Mouse (Mus musculus): ENCODE data around the gene Zfp36l1.

Gene Zfp36l1

DNA sequence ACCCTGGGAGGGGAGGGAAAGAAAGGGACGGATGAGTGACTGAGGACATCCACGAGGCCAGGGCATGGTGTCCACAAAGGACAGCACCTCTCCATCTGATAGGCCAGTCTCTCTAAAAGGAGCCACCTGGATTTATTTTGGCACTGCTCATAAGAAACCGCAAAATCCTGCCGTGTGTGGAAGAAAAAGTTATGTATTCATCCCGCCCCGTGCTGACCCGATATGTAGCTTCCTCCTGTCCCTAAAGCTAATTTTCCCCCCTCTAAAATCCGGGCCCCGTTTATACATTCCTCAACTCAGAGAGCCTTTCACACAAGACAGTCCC is 2.3 kb downstream of the Zfp36l1 start:
- no peak for DNase-seq (ENCODE audit: low spot score in 2 of 2)

GRCm38 (mm10) chr12:80109753-80110545 is 2.9 kb downstream of the Zfp36l1 start:
- peak in 1 of 2 experiments; percentile 49 for DNase-seq (ENCODE audit: low spot score in 2 of 2)

DNA sequence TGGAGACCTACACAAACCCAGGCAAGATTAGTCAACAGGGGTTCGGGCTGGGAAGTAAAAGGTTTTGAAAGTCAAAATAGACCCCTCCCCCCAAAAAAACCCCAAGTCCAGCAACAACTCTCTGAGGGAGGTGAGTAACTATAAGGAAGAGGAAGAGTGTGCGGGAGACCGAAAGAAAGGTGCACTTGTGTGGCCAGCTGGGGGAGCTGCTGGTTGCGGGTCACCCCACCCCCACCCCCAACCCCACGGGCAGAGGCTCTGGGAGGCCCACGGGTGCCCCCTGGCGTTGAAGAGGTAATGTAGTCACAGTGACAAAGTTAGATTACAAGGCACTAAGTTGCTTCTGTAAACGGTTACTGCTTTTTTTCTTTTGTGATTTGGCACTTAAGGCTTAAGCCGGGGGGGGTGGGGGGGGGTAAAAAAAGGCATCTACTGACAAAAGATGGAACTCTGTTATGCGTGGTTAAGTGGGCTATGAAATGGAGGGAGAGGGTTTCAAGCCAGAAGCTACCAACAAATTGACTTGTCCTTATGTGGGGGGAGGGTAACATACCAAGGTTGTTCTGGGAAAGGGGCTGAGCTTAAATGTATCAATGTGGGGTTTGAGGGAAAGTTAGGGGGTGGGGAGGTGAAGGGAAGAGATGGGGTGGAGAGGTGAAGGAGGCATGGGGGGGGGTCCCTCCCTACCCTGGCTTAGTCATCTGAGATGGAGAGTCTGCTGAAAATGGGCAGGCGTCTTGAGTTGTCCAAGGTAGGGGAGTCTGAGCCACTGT is 3.7 kb downstream of the Zfp36l1 start:
- peak; percentile 68 to 89 for DNase-seq (ENCODE audit: low spot score in 2 of 2)

DNA sequence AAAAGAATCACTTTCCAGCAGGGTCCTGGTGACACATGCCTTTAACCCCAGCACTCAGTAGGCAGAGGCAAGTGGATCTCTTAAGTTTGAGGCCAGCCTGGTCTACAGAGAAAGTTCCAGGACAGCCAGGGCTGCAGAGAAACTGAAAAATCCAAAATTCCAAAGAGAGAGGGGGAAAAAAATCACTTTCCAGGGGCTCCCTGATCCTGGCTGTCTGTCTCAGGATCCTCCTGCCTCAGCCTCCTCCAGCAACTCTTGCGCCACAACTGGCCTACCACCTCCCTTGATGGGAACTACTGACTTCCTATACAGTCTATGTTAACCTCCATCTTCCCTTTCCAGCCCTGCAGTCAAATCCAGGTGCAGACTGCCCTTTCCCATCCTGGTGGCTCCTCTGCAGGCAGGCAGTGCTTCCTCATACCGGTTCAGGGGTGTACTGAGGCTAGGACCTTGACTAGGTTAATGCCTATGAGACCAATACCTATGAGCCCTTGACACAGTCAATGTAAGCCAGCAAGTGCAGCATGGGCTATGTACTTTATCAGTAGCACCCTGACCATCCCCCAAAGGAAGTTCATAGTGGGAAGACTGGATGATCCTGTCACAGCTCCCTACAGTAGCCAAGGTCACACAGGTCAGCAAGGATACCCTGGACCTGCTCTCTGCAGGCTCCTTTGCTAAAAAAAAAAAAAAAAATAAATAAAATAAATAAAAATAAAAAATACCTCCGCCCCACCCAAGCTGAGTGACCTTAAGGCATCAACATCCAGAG is 5.7 kb downstream of the Zfp36l1 start:
- DNase-seq (ENCODE audit: low spot score in 2 of 2) = no peak

DNA sequence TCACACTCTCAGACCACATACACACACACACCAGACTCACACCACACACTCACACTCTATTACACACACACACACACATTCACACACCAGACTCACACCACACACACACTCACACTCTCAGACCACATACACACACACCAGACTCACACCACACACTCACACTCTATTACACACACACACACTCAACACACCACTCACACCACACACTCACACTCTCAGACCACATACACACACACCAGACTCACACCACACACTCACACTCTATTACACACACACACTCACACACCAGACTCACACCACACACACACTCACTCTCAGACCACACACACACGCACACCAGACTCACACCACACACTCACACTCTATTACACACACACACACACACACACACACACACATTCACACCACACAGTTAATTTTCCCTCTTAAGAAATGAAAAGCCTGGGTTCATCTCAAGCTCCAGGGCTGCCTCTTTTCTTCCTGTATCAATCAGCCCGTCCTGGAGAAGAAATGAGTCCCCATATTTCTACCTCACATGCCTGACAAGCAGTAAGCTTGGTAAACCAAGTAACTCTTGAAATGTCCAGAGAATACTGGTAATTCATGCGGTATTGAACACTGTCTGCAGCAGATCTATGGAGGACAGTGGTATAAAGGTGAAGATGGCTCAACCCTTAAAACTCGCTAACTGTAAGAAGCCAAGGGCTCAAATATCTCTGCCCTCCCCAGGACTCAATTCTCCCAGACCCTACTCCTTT is 6.5 kb downstream of the Zfp36l1 start:
- DNase-seq (ENCODE audit: low spot score in 2 of 2) = no peak

DNA sequence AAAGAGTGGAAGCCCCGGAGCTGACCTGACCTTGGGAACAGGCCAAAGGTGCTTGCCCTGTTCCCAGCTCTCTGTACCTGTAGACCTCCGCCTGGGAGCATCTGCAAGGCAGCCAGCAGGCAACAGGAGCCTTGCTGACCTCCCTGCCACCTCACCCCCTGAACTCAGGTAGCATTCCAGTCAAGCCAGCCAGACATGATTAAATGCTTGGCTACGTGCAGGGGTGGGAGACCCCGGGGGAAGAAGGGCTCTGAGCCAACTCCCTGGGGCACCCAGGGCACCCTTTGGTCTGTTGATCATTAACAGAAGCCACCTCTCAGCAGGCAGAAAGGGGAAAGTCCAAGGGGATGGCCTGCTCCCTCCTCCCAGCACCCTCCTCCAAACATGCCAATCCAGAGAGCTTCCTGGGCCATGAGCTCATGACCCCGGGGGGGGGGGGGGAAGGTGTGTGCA is 9.3 kb downstream of the Zfp36l1 start:
- DNase-seq (ENCODE audit: low spot score in 2 of 2) = no peak

DNA sequence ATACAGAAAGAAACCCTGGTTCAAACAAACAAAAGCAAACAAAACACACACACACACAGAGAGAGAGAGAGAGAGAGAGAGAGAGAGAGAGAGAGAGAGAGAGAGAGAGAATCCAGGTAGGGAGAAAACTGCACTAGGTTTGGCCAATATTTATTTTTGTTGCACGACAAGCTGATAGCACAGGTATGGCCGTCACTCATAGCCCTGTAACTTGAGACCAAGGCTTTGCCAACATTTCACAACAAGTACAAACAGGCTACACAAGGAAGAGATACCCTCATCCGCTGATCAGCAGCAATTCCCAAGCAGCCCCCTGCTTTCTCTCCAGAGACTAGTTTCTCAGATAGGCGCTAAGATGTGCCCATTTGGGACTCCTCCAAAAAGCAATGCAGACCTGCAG is 9.7 kb downstream of the Zfp36l1 start:
- DNase-seq (ENCODE audit: low spot score in 2 of 2) = no peak

GRCm38 (mm10) chr12:80098825-80099224 is 14.0 kb downstream of the Zfp36l1 start:
- no peak for DNase-seq (ENCODE audit: low spot score in 2 of 2)

DNA sequence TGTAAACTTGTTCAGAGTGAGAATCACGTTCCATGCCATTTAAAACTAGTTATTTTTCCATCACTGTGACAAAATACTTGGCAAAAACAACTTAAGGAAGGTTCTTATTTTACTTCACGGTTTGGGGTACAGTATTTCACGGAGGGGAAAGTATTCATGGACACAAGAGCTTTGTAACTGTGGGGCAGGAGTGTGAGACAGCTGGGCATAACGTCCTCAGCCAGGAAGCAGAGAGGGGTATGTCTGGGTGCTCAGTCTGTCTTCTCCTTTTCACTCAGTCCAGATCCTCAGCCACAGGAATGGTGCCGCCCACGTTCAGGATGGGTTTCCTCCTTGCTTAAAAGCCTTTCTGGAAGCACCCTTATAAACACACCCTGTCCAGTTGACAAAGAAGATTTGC is 16.1 kb downstream of the Zfp36l1 start:
- DNase-seq (ENCODE audit: low spot score in 2 of 2) = no peak

GRCm38 (mm10) chr12:80092787-80093186 is 20.0 kb downstream of the Zfp36l1 start:
- no peak for DNase-seq (ENCODE audit: low spot score in 2 of 2)

DNA sequence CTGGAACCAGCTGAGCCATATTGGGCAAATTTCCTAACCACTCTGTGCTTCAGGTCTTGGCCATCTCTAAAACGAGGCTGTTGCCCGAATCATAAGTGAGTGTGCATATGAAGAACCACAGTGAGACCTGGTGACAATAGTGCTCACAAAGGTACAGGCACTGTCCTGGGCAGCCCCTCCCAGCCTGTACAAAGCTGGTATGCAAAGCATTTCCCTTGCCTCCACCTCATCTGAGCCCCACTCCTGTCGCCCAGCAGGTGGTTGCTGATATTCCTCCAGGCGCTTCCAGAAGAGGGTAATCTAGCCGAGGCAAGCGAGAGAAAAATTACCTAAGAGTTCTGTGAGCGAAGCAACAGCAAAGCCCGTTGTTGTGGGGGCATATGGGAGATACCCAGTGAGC is 21.7 kb downstream of the Zfp36l1 start:
- DNase-seq (ENCODE audit: low spot score in 2 of 2) = no peak

- no peak for DNase-seq (ENCODE audit: low spot score in 2 of 2)
Observed at GRCm38 (mm10) chr12:80090529-80090928, 22.3 kb downstream of the Zfp36l1 start.

GRCm38 (mm10) chr12:80088143-80088542 is 24.7 kb downstream of the Zfp36l1 start:
- no peak for DNase-seq (ENCODE audit: low spot score in 2 of 2)

DNA sequence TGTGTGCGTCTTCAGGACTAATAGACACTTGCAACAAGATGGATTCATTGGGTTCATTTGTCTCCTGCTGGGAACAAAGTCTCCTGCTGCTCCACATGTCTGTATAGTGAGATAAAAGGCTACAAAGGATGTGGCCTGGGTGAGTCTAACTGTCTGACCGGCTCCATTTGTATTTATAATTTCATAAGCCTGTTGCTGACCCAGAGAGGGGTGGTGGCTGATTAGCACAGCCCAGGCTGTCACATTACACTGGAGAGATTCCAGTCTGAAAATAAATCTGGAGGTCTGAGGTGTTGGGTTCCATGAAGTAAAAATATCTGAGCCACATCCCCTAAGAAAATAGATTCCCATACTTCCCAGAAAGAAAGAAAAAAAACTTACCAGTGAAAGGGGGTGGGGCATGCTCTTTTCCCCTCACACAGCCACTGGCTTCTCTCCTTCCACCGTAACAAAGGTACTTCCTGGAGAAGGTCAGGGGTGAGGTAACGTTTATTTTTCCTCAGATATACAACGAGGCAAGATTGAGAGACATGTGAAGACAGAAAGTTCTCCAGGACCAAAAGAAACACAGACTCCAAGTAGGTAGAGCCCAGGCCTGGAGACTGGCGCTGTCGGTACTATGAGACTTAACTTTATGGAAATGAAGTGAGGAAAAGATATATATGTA is 28.2 kb downstream of the Zfp36l1 start:
- no peak for DNase-seq (ENCODE audit: low spot score in 2 of 2)

DNA sequence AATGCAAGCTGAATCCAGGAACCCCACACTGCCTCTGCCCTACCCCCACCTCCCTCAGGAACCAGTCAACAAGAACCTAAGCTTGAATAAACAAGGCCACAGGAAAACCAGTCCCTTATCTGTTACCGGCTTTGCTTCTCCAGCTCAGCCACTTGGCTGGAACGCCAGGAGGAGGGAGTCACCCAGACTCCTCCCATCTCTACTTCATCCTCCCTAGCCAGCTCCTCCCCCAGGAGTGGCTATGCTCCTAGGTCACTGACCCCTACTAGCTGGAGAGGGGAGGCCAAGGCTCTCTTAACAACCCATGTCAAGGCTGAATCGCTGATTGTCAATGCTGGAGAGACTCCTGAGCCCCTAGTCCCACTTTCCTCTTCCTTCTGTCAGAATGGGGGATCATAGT is 28.9 kb downstream of the Zfp36l1 start:
- DNase-seq (ENCODE audit: low spot score in 2 of 2) = no peak

DNA sequence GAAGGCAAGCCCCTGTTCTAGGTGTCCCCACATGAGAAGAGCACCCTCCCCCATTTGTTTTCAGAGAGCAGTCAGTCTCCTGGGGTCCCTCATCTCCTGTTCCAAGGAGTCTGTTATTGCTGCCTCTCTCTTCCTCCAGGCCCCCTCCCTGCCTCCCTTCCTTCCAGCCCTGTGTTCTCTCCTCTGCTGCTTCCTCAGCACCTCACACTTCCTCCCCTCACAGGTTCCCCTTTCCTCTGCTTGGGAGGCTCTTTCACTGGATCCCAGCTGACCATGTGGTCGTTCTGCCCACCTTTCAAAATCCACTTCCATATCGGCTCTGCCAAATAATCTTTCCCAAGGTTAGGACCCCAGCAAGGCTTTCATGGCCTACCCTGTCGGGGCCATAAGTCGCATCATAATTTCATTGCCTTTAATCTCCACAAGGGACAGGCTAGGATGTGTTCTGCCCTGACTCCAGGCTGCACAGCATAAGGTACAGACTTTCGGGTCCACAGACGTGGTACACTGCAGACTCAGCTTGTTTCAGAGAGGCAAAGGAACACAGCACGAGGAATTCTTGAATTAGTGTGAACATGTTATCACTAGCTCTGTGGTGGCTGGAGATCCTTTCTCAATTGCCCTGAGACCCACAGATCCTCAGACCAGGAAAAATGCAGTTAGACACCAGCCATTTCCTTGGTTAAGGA is 29.5 kb downstream of the Zfp36l1 start:
- DNase-seq (ENCODE audit: low spot score in 2 of 2) = no peak

DNA sequence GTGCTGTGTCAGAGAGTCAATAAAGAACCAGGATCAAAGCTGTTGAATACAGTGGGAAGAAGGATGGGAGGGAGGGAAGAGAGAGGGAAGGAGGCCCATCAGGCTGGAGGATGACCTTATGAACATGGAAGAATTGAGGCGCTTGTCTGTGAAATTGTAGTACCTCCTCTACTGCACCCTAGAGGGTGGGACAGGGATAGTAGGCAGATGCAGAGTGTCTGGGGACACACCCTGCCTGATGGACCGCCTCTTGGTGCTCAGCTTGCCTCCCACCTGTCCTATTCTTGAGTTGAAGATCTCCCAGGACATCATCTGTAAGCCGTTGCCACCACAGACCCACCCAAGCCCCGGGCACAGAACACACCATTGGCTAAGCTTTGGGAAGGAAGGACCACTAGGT is 30.1 kb downstream of the Zfp36l1 start:
- DNase-seq (ENCODE audit: low spot score in 2 of 2) = no peak

- DNase-seq (ENCODE audit: low spot score in 2 of 2) = no peak
Observed at GRCm38 (mm10) chr12:80081440-80081839, 31.4 kb downstream of the Zfp36l1 start.

DNA sequence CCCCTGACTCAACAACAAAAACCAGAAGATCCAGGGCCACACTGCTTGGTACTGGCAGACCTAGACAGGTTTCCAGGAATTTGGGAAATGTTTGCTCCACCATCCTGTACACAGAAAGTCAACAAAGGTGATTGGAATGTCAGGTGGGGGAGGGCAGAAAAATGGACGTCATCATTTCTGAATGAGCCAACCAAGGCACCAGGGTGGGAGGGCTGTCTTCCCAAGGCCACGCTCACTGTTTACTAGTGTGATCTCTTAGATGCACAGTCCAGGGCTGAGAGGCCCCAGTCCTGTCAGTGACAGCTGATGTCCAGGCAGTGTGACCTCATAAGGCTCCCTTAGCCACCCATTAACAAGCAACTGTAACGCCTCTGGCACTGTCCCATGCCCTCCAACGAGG is 32.9 kb downstream of the Zfp36l1 start:
- no peak for DNase-seq (ENCODE audit: low spot score in 2 of 2)

DNA sequence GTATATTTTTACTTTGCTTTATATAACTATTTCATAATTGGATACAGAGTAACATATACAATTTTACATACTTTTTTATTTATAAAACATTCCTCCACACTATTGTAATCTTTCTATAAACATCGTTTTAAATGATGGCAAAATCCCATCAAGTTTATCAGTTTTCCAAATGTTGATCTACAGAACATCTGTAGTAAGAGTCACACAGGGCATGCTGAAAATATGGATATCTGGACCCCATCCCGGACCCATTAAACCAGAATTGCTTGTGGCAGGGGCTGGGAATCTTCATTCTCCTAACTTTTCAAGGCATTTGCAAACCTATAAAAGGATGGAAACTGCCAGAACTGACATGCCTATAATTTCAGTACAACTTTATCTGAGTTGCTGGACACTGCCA is 38.5 kb downstream of the Zfp36l1 start:
- DNase-seq (ENCODE audit: low spot score in 2 of 2) = no peak
